Mouse (Mus musculus): ENCODE data around the gene Dhrs11. TPM values are rescaled to one million over a fixed set of nuclear protein-coding genes. Genes with fewer than 3 reads are reported as not detected.
"Not testable (repeated sequence)": the region's sequence is repeated elsewhere in the genome, so short reads cannot be mapped to it uniquely, and the experiment has no call there.

The Dhrs11 gene
- polyA plus RNA-seq, 1 experiment from 2014 or later: 115 TPM

DNA sequence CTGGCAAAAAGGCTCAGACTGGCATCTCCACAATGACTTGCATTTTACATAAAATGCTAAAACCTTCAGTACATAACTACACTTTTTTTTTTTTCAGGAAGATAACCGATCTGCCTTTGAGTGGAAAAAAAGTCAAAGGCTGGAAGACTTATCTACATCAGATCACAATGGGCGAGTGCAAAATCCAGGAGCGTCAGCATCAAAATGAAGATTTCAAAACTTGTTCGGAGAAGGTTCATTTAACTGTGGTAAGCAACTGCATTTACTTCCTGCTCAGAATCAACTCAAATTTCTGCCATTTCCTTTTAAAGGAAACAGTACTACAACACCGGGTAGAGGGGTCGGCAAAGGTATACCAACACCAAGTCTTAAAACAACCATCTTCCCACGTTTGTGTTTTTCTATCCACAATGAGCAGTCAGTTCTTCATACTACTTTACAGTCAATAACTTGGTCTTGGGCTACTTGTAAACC is 40.0 kb upstream of the Dhrs11 start:
- H3K4me1 ChIP-seq (replicated peaks; ENCODE audit: control insufficient read depth, insufficient read depth, low read length): peaks cover 28% of the 10 kb centered on the region
- H3K4me2 ChIP-seq: peak overlapping the region; percentile 72
- peak overlapping the region; percentile 98 for H3K9ac ChIP-seq (ENCODE audit: low read depth, low read length)
- H3K27ac ChIP-seq (ENCODE audit: low read depth, low read length): peak overlapping the region; percentile 99
- 9% methylated on average over 7 of the region's 7 CpGs for WGBS
- H3K36me3 ChIP-seq (ENCODE audit: control insufficient read depth, insufficient read depth, low read length): no peaks in the 10 kb centered on the region
- peak overlapping the region; percentile 79 for H3K4me3 ChIP-seq (ENCODE audit: low read depth, low read length)
- ATAC-seq (replicated peaks; ENCODE audit: low FRiP score): no peak
- DNase-seq (ENCODE audit: low spot score): no peak
- no peaks in the 10 kb centered on the region for H3K9me3 ChIP-seq (ENCODE audit: control insufficient read depth, low read length)
- H3K27me3 ChIP-seq (replicated peaks; ENCODE audit: control insufficient read depth, insufficient read depth, low read length): no peaks in the 10 kb centered on the region

DNA sequence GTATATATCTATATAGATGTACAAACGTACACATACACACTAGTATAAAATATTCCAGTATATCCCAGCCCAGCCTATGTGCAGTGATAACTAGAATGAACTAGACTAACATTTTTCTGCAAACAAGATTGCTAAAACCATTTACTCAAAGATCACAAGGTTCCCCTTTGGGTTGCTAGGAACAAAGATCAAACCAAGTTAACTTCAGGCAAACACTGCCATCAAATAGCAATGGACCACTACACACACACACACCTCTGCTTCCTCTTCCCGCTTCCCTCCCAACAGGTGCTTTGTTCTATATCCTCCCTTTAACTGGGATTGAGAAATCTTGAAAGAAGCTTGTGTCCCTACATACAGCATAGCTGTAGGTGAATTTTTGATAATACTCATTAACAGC is 38.8 kb upstream of the Dhrs11 start:
- Histone ChIP-seq H3K4me2 (peak overlapping the region; percentile 57), H3K27ac (ENCODE audit: low read depth, low read length) (no peak overlapping the region), H3K9ac (ENCODE audit: low read depth, low read length) (0 out of 2 replicates have a peak overlapping the region, but pooled peaks have one; percentile 7), H3K36me3 (ENCODE audit: control insufficient read depth, insufficient read depth, low read length) (no peaks in the 10 kb centered on the region), H3K27me3 (replicated peaks; ENCODE audit: control insufficient read depth, insufficient read depth, low read length) (no peaks in the 10 kb centered on the region), H3K4me3 (ENCODE audit: low read depth, low read length) (peak overlapping the region; percentile 25), H3K9me3 (ENCODE audit: control insufficient read depth, low read length) (no peaks in the 10 kb centered on the region), H3K4me1 (replicated peaks; ENCODE audit: control insufficient read depth, insufficient read depth, low read length) (peaks cover 29% of the 10 kb centered on the region)
- WGBS: 85% methylated on average over 2 of the region's 2 CpGs
- DNase-seq (ENCODE audit: low spot score) (no peak), ATAC-seq (replicated peaks; ENCODE audit: low FRiP score) (no peak)

DNA sequence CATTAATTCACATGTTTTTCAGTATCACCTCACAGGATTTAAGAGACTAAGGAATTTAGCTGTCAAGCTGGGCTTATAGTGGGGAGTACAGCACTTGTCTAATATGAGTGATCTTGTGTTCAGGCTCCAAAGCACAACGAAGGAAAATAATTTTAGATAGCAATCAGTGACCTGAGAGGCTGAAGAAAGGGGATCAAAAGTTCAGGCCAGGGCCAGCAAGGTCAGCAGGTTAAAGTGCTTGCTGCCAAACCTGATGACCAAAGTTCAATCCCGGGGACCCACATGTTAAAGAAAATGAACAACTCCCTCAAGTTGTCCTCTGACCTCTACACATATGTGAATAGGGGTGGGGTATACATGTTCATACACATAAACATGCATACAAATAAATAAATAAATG is 36.5 kb upstream of the Dhrs11 start:
- H3K36me3 ChIP-seq (ENCODE audit: control insufficient read depth, insufficient read depth, low read length): peaks cover 6% of the 10 kb centered on the region; the same call in 1 of the 2 replicates
- H3K9me3 ChIP-seq (ENCODE audit: control insufficient read depth, low read length): no peaks in the 10 kb centered on the region
- ATAC-seq (replicated peaks; ENCODE audit: low FRiP score): no peak
- 55% methylated on average over 2 of the region's 2 CpGs for WGBS
- H3K27me3 ChIP-seq (replicated peaks; ENCODE audit: control insufficient read depth, insufficient read depth, low read length): no peaks in the 10 kb centered on the region
- H3K4me3 ChIP-seq (ENCODE audit: low read depth, low read length): no peak overlapping the region
- H3K4me2 ChIP-seq: peak overlapping the region; percentile 23; the same call in 1 of the 2 replicates
- DNase-seq (ENCODE audit: low spot score): no peak
- no peak overlapping the region for H3K27ac ChIP-seq (ENCODE audit: low read depth, low read length)
- peaks cover 27% of the 10 kb centered on the region for H3K4me1 ChIP-seq (replicated peaks; ENCODE audit: control insufficient read depth, insufficient read depth, low read length)
- H3K9ac ChIP-seq (ENCODE audit: low read depth, low read length): no peak overlapping the region

- no peak overlapping the region for H3K9ac ChIP-seq (ENCODE audit: low read depth, low read length)
- ATAC-seq (replicated peaks; ENCODE audit: low FRiP score) (no peak), DNase-seq (ENCODE audit: low spot score) (no peak)
- H3K4me1 ChIP-seq (replicated peaks; ENCODE audit: control insufficient read depth, insufficient read depth, low read length): no peaks in the 10 kb centered on the region
- no peaks in the 10 kb centered on the region for H3K9me3 ChIP-seq (ENCODE audit: control insufficient read depth, low read length)
- H3K4me3 ChIP-seq (ENCODE audit: low read depth, low read length): no peak overlapping the region
- peaks cover 24% of the 10 kb centered on the region; the same call in 1 of the 2 replicates for H3K36me3 ChIP-seq (ENCODE audit: control insufficient read depth, insufficient read depth, low read length)
- 95% methylated on average over 6 of the region's 6 CpGs for WGBS
- no peak overlapping the region for H3K27ac ChIP-seq (ENCODE audit: low read depth, low read length)
- no peaks in the 10 kb centered on the region for H3K27me3 ChIP-seq (replicated peaks; ENCODE audit: control insufficient read depth, insufficient read depth, low read length)
- no peak overlapping the region for H3K4me2 ChIP-seq
Observed at GRCm38 (mm10) chr11:84855285-84855684, 26.5 kb upstream of the Dhrs11 start.

- 82% methylated on average over 7 of the region's 7 CpGs for WGBS
Observed at GRCm38 (mm10) chr11:84847475-84848090, 18.8 kb upstream of the Dhrs11 start.

GRCm38 (mm10) chr11:84846741-84847474 is 18.1 kb upstream of the Dhrs11 start:
- Histone ChIP-seq H3K4me3 (ENCODE audit: low read depth, low read length) (no peak overlapping the region), H3K4me2 (no peak overlapping the region), H3K27ac (ENCODE audit: low read depth, low read length) (no peak overlapping the region), H3K9me3 (ENCODE audit: control insufficient read depth, low read length) (no peaks in the 10 kb centered on the region), H3K27me3 (replicated peaks; ENCODE audit: control insufficient read depth, insufficient read depth, low read length) (no peaks in the 10 kb centered on the region), H3K4me1 (replicated peaks; ENCODE audit: control insufficient read depth, insufficient read depth, low read length) (no peaks in the 10 kb centered on the region), H3K36me3 (ENCODE audit: control insufficient read depth, insufficient read depth, low read length) (peaks cover 17% of the 10 kb centered on the region; the same call in 1 of the 2 replicates), H3K9ac (ENCODE audit: low read depth, low read length) (no peak overlapping the region)
- WGBS: 95% methylated on average over 15 of the region's 15 CpGs
- DNase-seq (ENCODE audit: low spot score) (no peak), ATAC-seq (replicated peaks; ENCODE audit: low FRiP score) (no peak)

More at GRCm38 (mm10) chr11:84847475-84848090, 18.8 kb upstream of the Dhrs11 start:
- no peaks in the 10 kb centered on the region for H3K9me3 ChIP-seq (ENCODE audit: control insufficient read depth, low read length)
- no peak overlapping the region for H3K4me2 ChIP-seq
- H3K4me1 ChIP-seq (replicated peaks; ENCODE audit: control insufficient read depth, insufficient read depth, low read length): no peaks in the 10 kb centered on the region
- no peak for DNase-seq (ENCODE audit: low spot score)
- H3K27ac ChIP-seq (ENCODE audit: low read depth, low read length): no peak overlapping the region
- H3K4me3 ChIP-seq (ENCODE audit: low read depth, low read length): no peak overlapping the region
- no peak overlapping the region for H3K9ac ChIP-seq (ENCODE audit: low read depth, low read length)
- peaks cover 19% of the 10 kb centered on the region; the same call in 1 of the 2 replicates for H3K36me3 ChIP-seq (ENCODE audit: control insufficient read depth, insufficient read depth, low read length)
- no peak for ATAC-seq (replicated peaks; ENCODE audit: low FRiP score)
- no peaks in the 10 kb centered on the region for H3K27me3 ChIP-seq (replicated peaks; ENCODE audit: control insufficient read depth, insufficient read depth, low read length)

GRCm38 (mm10) chr11:84839330-84839729 is 10.5 kb upstream of the Dhrs11 start:
- DNase-seq (ENCODE audit: low spot score): no peak
- no peak overlapping the region for H3K27ac ChIP-seq (ENCODE audit: low read depth, low read length)
- H3K36me3 ChIP-seq (ENCODE audit: control insufficient read depth, insufficient read depth, low read length): peaks cover 32% of the 10 kb centered on the region
- no peak overlapping the region for H3K4me3 ChIP-seq (ENCODE audit: low read depth, low read length)
- WGBS: 80% methylated on average over 2 of the region's 2 CpGs
- no peaks in the 10 kb centered on the region for H3K9me3 ChIP-seq (ENCODE audit: control insufficient read depth, low read length)
- no peaks in the 10 kb centered on the region for H3K4me1 ChIP-seq (replicated peaks; ENCODE audit: control insufficient read depth, insufficient read depth, low read length)
- H3K9ac ChIP-seq (ENCODE audit: low read depth, low read length): no peak overlapping the region
- no peaks in the 10 kb centered on the region for H3K27me3 ChIP-seq (replicated peaks; ENCODE audit: control insufficient read depth, insufficient read depth, low read length)
- ATAC-seq (replicated peaks; ENCODE audit: low FRiP score): no peak
- no peak overlapping the region for H3K4me2 ChIP-seq

GRCm38 (mm10) chr11:84829495-84829894 is 701 bp upstream of the Dhrs11 start:
- H3K36me3 ChIP-seq (ENCODE audit: control insufficient read depth, insufficient read depth, low read length): peaks cover 28% of the 10 kb centered on the region
- ATAC-seq (replicated peaks; ENCODE audit: low FRiP score): peak; percentile 13; the same call in 1 of the 2 replicates
- peak overlapping the region; percentile 86 for H3K4me2 ChIP-seq
- not testable (repeated sequence) for H3K9me3 ChIP-seq (ENCODE audit: control insufficient read depth, low read length); H3K27me3 ChIP-seq (replicated peaks; ENCODE audit: control insufficient read depth, insufficient read depth, low read length); DNase-seq (ENCODE audit: low spot score)
- H3K9ac ChIP-seq (ENCODE audit: low read depth, low read length): peak overlapping the region; percentile 95
- peak overlapping the region; percentile 96 for H3K4me3 ChIP-seq (ENCODE audit: low read depth, low read length)
- peaks cover 24% of the 10 kb centered on the region for H3K4me1 ChIP-seq (replicated peaks; ENCODE audit: control insufficient read depth, insufficient read depth, low read length)
- WGBS: 59% methylated on average over 11 of the region's 11 CpGs
- H3K27ac ChIP-seq (ENCODE audit: low read depth, low read length): peak overlapping the region; percentile 95
